Mouse (Mus musculus): ENCODE data around the gene Gm44503.

DNA sequence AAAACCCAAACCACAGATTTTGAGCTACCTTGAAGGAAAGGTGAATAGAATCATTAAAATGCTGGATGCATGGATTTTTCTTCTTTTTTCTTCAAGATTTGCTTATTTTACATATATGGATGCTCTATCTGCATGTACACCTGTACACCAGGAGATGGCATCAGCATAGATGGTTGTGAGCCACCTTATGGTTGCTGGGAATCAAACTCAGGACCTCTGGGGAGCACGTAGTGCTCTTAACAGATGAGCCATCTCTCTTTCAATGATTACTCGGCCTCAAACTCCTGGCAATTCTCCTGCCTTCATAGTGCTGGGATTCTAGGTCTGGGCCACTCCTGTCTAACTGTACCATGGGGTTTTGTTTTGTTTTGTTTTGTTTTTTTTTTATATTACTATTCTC, 24.4 kb downstream of the Gm44503 start:
- TF ChIP-seq CTCF (IDR thresholded peaks at IDR 0.05; ENCODE audit: low read depth, low read length): no peak
- TF ChIP-seq POLR2A (IDR thresholded peaks at IDR 0.05; ENCODE audit: borderline replicate concordance, low read depth, low read length): no peak
